Mouse (Mus musculus): Measurements from ENCODE around the gene Lsm3.
"Not testable (repeated sequence)": the region's sequence is repeated elsewhere in the genome, so short reads cannot be mapped to it uniquely, and the experiment has no call there.

Gene Lsm3

DNA sequence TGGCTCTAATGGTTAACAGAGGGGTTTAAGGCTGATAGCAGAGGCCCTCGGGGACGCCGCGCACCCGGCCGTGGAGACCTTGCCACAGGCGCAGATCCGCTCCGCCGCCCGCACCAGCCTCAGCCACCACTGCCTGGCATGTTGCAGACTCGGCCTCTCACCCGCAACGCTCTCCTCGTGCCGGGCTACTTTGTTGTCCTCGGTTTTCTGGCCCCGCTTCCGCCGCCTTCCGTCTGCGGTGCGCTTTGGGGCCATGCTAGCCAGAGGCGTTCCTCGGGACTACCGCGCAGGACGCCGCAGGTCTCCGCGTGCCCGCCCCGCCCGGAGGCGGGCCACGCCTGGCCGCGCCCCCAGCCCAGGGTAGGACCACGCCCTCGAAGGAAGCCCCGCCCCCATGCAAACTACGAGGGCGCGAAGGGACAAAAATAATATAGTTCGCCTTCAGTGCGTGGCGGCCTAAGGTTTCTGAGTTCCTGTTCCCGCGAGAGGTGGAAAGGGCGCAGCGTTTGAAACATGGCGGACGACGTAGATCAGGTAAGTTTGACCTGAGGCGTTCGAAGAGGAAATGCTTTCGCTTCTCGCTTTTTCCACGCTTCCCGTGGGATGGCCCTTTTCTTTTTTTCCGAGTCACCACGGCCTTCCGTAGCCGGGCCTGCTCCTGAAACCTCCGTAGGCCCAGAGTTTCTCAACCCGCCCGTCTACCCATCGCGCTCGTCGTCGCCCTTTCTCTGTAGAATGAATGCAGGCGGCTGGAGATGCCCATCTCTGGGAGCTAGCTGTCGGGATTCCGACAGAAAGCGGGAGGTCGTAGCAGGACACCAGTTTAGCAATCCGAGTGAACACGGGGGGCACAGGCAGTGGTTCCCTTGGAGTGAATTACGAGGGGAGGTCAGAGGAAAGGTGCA, at the start of gene Lsm3, which contains the start of gene Xpc:
Lsm3 (plus strand) TSS at position 384 of the 905 bp plus-strand sequence.
Xpc (minus strand) TSS at position 344 of the 905 bp plus-strand sequence.
- DNase-seq = peak; percentile 99

GRCm38 (mm10) chr6:91467106-91467505, 48.6 kb upstream of the Lsm3 start:
- no peak for DNase-seq

GRCm38 (mm10) chr6:91470712-91471111, 45.0 kb upstream of the Lsm3 start:
- no peak for DNase-seq

DNA sequence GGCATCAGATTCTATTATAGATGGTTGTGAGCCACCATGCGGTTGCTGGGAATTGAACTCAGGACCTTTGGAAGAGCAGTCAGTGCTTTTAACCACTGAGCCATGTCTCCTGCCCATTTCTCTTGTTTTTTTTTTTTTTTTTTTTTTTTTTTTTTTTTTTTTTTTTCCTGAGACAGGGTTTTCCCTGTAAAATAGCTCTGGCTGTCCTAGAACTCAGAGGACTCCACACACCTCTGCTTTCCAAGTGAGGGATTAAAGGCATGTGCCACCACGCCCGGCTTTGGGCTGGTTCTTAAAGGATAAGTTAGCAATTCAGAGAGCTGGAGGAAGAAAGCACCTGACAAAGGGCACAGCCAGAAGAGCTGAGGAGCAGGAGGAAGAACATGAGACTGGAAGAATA, 44.3 kb upstream of the Lsm3 start:
- not testable (repeated sequence) for DNase-seq

DNA sequence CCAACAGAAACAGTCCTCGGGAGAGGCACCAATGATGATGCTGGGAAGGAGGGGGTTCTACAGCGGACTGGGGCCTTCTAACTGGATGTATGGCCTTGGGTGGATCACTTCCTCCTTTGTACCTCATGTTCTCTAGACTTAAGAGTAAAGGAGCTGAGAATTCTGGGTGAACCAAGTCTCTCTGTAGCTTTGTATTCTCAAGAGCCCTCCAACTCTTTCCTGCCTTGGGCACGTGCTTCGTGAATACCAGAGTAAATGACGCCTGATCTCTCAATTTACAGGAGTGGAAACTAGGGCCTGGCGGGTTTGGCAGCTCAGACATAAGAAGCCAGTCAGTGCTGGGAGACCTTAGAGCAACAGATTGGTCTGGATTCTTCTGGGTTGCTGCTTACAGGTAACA, 43.4 kb upstream of the Lsm3 start:
- peak; percentile 17 for DNase-seq

GRCm38 (mm10) chr6:91472868-91473804, 42.6 kb upstream of the Lsm3 start, which contains the start of the genes Chchd4 and Tmem43:
Gene Chchd4 (minus strand): TSS chr6:91473546.
Gene Tmem43 (plus strand): TSS chr6:91473703.
- peak; percentile 97 for DNase-seq

GRCm38 (mm10) chr6:91473805-91474440, 41.8 kb upstream of the Lsm3 start:
- no peak for DNase-seq

DNA sequence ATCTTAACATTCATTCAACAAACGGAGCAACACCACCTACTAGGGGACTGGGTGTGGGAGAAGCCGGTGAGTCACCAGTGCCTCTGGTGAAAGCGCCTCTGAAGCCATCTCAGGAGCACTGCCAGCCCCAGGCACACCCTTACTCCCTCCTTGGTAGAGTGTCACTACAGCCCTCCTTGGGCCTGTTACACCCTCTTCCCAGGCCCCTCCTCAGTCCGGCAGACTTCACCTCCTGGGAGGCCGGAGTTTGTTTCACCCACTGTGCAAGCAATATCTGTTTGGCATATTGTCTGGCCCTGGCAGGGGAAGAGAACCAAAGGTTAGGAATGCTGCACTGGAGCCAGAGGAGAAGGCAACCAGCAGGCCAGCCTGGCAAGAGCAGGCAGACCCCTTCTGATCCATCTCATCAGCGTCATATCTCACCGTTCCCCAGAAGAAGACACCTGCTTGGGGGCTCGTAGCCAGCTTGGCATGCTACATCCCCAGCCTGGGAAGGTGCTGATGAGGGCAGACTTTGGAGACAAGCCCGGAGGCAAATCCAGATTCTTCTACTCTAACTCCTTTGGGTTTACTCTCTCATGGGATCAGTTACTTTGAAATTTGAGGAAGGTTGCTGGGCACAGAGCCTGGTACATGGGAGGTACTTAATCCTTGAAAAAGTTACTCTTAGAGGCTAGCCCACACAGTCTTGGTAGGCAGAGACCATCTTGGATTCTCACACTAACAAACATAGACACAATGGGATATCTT, 41.1 kb upstream of the Lsm3 start:
- DNase-seq = peak; percentile 21

GRCm38 (mm10) chr6:91476541-91476940, 39.2 kb upstream of the Lsm3 start:
- DNase-seq = no peak

- no peak for DNase-seq
These were observed 32.4 kb upstream of the Lsm3 start for GRCm38 (mm10) chr6:91483371-91483770.

DNA sequence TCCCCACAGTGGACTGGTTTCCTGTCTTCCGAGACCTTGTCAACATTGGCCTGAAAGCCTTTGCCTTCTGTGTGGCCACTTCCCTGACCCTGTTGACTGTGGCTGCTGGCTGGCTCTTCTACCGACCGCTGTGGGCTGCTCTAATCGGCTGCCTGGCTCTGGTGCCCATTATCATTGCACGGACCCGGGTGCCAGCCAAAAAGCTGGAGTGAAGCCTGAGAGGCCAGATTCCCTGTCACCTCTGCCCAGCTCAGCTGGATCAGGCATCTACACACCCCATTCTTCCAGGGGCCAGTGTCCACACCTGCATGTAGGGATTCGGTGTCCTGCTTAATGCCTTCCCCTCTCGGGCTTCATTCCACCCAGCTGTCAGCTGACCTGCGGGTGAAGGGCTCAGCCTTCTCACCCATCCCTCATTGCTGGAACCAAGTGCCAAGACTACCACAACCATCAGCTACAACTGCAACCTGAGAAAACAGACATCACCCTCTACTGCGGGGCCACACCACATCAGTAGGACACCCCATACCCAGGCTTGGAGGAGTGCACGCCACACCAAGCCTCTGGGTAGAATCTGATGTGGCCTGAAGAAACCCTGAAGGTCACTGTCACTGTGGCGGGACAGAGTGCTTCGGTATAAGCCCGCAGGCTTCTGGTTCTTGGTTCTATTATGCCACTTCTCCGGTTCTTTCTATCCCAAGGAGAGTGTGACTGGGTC, 28.8 kb upstream of the Lsm3 start:
- no peak for DNase-seq

DNA sequence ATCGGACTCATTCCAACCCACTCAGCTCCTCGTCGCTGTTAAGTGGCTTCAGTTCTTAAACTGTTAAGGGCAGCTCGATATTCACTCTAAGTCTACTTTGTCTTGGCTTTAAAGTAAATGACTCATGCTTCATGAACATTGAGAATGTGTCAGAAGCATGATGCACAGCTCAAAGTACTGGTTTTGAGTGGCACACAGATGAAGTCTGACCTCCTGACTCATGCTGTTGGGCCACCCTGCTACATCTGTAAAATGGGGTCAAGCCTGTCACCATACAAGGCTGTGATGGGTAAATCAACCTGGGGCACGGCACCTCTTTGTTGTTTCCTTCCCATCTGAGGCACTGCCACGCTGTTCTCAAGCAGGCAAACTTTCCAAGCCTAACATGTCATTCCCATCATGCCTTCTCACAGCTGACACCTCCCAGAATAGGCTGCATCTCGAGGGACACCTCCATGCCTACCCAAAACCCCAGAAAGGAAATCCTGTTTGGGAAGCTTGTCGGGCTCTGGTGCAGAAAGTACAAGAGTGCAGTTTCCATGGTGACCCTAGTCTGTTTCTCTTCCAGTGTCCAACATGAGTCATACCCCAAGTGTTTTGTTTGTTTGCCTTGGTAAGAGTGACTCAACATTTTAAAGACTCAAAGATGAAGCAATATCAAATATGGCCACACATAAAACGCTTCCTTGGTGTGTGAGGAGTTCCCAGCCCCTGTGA, 27.1 kb upstream of the Lsm3 start:
- no peak for DNase-seq

DNA sequence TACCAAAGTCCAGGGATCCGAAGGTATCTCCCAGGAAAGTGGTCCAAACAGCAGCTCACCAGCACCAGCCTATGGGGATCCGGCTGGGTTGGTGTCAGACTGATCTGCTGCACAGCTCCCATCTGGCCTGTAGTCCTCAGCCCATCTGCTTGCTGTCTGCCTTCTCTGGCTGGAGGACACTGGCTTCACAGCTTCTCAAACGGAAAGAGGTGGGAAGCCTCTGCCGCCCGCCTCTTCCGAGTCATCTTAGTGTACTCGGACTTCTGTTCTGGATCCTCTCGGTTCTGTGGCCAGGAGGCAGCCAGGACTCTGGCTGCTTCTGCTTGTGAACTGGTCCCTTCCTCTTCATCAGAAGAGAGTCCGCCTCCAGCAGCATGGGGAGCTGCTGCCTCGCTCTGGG, 25.9 kb upstream of the Lsm3 start:
- DNase-seq = no peak

DNA sequence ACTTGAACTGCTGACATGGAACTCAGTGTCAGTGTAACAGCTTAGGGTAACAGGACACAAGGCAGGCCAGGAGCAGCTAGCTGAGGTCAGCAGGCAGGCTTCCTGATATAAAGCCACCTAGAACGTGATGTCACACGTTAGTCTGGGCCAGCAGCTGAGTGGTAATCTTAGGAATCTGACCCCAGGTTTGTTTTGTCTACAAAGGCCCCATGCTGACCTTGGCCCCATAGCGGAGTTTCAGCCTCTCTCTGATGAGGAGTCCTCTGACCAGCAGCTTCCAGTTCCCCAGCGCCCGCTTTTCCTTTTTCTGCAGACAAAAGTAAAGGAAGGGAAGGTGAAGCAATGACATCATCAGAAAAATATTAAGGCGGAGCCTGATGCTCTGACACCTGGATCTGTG, 24.7 kb upstream of the Lsm3 start:
- DNase-seq = no peak

GRCm38 (mm10) chr6:91493053-91493452, 22.7 kb upstream of the Lsm3 start:
- DNase-seq = no peak

DNA sequence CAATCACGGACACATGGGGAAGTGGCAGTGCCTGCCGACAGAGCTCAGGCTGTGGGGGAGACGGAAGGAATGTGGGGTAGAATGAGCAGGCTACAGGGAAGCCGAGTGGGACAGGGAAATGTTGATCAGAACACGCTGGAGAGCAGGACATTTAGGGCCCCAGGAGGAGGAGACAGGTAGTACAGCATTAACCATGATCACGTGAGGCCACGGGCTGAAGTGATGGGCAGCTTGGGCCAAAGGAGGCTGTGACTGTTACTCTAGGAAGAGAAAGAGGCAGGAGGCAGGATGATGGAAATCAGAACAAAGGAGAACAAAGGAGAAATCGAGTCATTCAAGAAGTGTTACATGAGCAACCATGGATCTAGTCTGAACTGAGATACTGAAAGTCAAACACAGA, 21.2 kb upstream of the Lsm3 start:
- no peak for DNase-seq

GRCm38 (mm10) chr6:91503302-91503701, 12.4 kb upstream of the Lsm3 start:
- no peak for DNase-seq

- DNase-seq = peak; percentile 67
These were observed 9.7 kb upstream of the Lsm3 start for GRCm38 (mm10) chr6:91506036-91506435.

DNA sequence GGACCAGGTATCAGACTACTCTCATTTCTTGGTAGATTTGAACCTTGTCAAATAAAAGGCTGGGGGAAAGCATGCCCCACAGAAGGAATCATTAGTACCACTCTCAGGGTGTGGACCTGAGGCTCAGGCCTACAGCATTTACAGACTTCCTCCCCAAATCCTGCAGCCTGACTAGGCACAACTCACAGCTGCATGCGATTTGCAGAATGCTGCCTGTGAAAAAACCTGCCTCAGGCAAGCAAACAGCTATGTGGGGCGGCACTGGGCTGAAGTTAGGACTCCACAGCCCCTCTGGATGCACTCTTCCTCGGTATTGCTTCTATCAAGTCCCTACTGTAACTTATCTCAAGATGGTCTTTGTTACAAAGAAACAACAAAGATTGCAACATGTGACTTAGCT, 7.7 kb upstream of the Lsm3 start:
- peak; percentile 68 for DNase-seq

DNA sequence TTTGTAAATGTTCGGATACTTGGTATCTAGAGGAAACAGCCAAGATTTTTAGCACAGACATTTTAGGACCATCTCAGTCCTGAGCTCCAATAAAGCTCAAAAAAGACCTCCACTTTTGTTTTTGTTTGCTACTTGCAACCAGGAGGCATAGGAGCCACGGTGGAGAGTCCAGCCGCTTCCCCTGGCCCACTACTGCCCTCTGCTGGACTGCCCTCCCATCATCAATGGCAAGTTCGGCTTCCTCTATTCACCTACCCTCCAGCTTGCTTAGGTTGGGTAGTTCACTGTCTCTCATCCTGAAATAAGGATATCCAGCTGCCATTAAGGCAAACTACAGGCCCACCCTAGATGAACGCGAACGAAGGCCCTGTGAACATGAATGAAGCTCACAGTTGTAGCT, 6.4 kb upstream of the Lsm3 start:
- DNase-seq = peak; percentile 97

- peak; percentile 18 for DNase-seq
These were observed 5.5 kb upstream of the Lsm3 start for GRCm38 (mm10) chr6:91510211-91510610.
